Mouse (Mus musculus) MEL (cell line): ENCODE data around the gene Cul3. TPM values are rescaled to one million over a fixed set of nuclear protein-coding genes. Genes with fewer than 3 reads are reported as not detected.

Source experiments
- DNase-seq: peaks from one replicate; pipeline ENCODE4 v3.0.0; 2011; ENCODE audit warnings: low read depth, low spot score
- H3K27ac ChIP-seq: 2 replicates; pipeline ENCODE4 v1.5.1; 2012; ENCODE audit warnings: low read depth, mild to moderate bottlenecking, control low read depth, low read length, moderate library complexity; ENCODE audit not compliant: control insufficient read depth
- H3K27me3 ChIP-seq, 2 experiments: fragments of 150-350 bp in 1 of 2; sonication (generic) in 1 of 2; 2 replicates each; pipeline ENCODE4 v1.6.1; 2012; ENCODE audit warnings: low read length in 2 of 2, mild to moderate bottlenecking in 2 of 2, improper control_type of control experiment in 1 of 2, moderate library complexity in 1 of 2; ENCODE audit not compliant: insufficient read depth in 2 of 2, control insufficient read depth in 1 of 2
- H3K36me3 ChIP-seq, 2 experiments: 2 replicates each; pipeline ENCODE4 v1.6.1; 2012 to 2014; ENCODE audit warnings: low read length in 2 of 2, improper control_type of control experiment in 1 of 2, inconsistent platforms in 1 of 2, mild to moderate bottlenecking in 1 of 2; ENCODE audit not compliant: insufficient read depth in 2 of 2, control insufficient read depth in 1 of 2
- H3K4me1 ChIP-seq, 2 experiments: fragments of 150-350 bp in 1 of 2; sonication (generic) in 1 of 2; 2 replicates each; pipeline ENCODE4 v1.6.1; 2012; ENCODE audit warnings: low read length in 2 of 2, improper control_type of control experiment in 1 of 2, mild to moderate bottlenecking in 1 of 2; ENCODE audit not compliant: insufficient read depth in 2 of 2, control insufficient read depth in 1 of 2
- H3K4me3 ChIP-seq, 2 experiments: fragments of 150-350 bp in 1 of 2; sonication (generic) in 1 of 2; 2 replicates each; pipeline ENCODE4 v1.5.1; 2012; ENCODE audit warnings: low read depth in 2 of 2, low read length in 2 of 2, mild to moderate bottlenecking in 2 of 2, moderate library complexity in 2 of 2, control low read depth in 1 of 2, improper control_type of control experiment in 1 of 2; ENCODE audit not compliant: control insufficient read depth in 1 of 2, insufficient read depth in 1 of 2
- H3K79me2 ChIP-seq: 2 replicates; pipeline ENCODE4 v1.6.1; 2012; ENCODE audit warnings: mild to moderate bottlenecking, low read length, moderate library complexity; ENCODE audit not compliant: control insufficient read depth, poor library complexity, insufficient read depth
- H3K9ac ChIP-seq: 2 replicates; pipeline ENCODE4 v1.6.1; 2012; ENCODE audit warnings: low read depth, mild to moderate bottlenecking, control low read depth, low read length, moderate library complexity; ENCODE audit not compliant: control insufficient read depth, poor library complexity, severe bottlenecking
- H3K9me3 ChIP-seq: fragments of 150-350 bp; sonication (generic); replicated peaks from 2 replicates; pipeline ENCODE4 v1.6.1; 2012; ENCODE audit warnings: mild to moderate bottlenecking, low read length, improper control_type of control experiment, moderate library complexity; ENCODE audit not compliant: insufficient read depth
- CTCF ChIP-seq, 3 experiments: IDR thresholded peaks in 2 of 3; conservative IDR thresholded peaks in 1 of 3; 2 replicates each; pipeline ENCODE4 v1.5.1; 2011 to 2012; ENCODE audit warnings: low read length in 3 of 3, low read depth in 2 of 3, mild to moderate bottlenecking in 2 of 3, improper control_type of control experiment in 1 of 3, inconsistent platforms in 1 of 3, mixed read lengths in 1 of 3, moderate library complexity in 1 of 3; ENCODE audit not compliant: control insufficient read depth in 1 of 3, insufficient read depth in 1 of 3, poor library complexity in 1 of 3, severe bottlenecking in 1 of 3
- E2F4 ChIP-seq: IDR thresholded peaks from 2 replicates; pipeline ENCODE4 v1.6.1; 2011; ENCODE audit warnings: low read depth, low read length, improper control_type of control experiment, borderline replicate concordance
- ELF1 ChIP-seq: IDR thresholded peaks from 2 replicates; pipeline ENCODE4 v1.6.1; 2014; ENCODE audit warnings: low read depth, mild to moderate bottlenecking, inconsistent platforms, low read length, improper control_type of control experiment, moderate library complexity
- EP300 ChIP-seq, 2 experiments: IDR thresholded peaks; 2 replicates each; pipeline ENCODE4 v1.6.1; 2011; ENCODE audit warnings: improper control_type of control experiment in 2 of 2, low read length in 2 of 2, low read depth in 1 of 2, mild to moderate bottlenecking in 1 of 2
- GATA1 ChIP-seq: IDR thresholded peaks from 2 replicates; pipeline ENCODE4 v1.6.1; 2011; ENCODE audit warnings: low read depth, low read length, improper control_type of control experiment
- JUND ChIP-seq: IDR thresholded peaks from 2 replicates; pipeline ENCODE4 v1.6.1; 2011; ENCODE audit warnings: low read depth, mild to moderate bottlenecking, improper control_type of control experiment, low read length
- MAFK ChIP-seq: IDR thresholded peaks from 2 replicates; pipeline ENCODE4 v1.6.1; 2011; ENCODE audit warnings: low read depth, mild to moderate bottlenecking, low read length, improper control_type of control experiment, borderline replicate concordance
- MAX ChIP-seq: IDR thresholded peaks from 2 replicates; pipeline ENCODE4 v1.6.1; 2011; ENCODE audit warnings: low read length, improper control_type of control experiment
- MAZ ChIP-seq: IDR thresholded peaks from 2 replicates; pipeline ENCODE4 v1.6.1; 2012; ENCODE audit warnings: low read depth, mild to moderate bottlenecking, inconsistent platforms, low read length, improper control_type of control experiment
- MEF2A ChIP-seq: IDR thresholded peaks from 2 replicates; pipeline ENCODE4 v1.6.1; 2014; ENCODE audit warnings: low read depth, mild to moderate bottlenecking, inconsistent platforms, low read length, improper control_type of control experiment; ENCODE audit not compliant: poor library complexity, insufficient replicate concordance, severe bottlenecking; ENCODE audit errors: extremely low read depth
- MXI1 ChIP-seq: IDR thresholded peaks from 2 replicates; pipeline ENCODE4 v1.6.1; 2011; ENCODE audit warnings: mild to moderate bottlenecking, low read depth, low read length, improper control_type of control experiment
- MYB ChIP-seq: IDR thresholded peaks from 2 replicates; pipeline ENCODE4 v1.6.1; 2011; ENCODE audit warnings: mild to moderate bottlenecking, low read depth, low read length, improper control_type of control experiment
- NRF1 ChIP-seq: IDR thresholded peaks from 2 replicates; pipeline ENCODE4 v1.6.1; 2014; ENCODE audit warnings: low read depth, mild to moderate bottlenecking, inconsistent platforms, low read length, improper control_type of control experiment, moderate library complexity; ENCODE audit not compliant: poor library complexity, insufficient read depth, severe bottlenecking
- POLR2A ChIP-seq, 2 experiments: IDR thresholded peaks; 2 replicates each; pipeline ENCODE4 v1.6.1; 2011 to 2012; ENCODE audit warnings: low read length in 2 of 2, mild to moderate bottlenecking in 2 of 2, control low read depth in 1 of 2, improper control_type of control experiment in 1 of 2, low read depth in 1 of 2, moderate library complexity in 1 of 2; ENCODE audit not compliant: control insufficient read depth in 1 of 2, insufficient read depth in 1 of 2, poor library complexity in 1 of 2
- POLR2AphosphoS5 ChIP-seq: IDR thresholded peaks from 2 replicates; pipeline ENCODE4 v1.6.1; 2012; ENCODE audit warnings: low read depth, borderline replicate concordance, mild to moderate bottlenecking, inconsistent platforms, low read length, moderate library complexity, mixed read lengths
- RCOR1 ChIP-seq: IDR thresholded peaks from 2 replicates; pipeline ENCODE4 v1.6.1; 2012; ENCODE audit warnings: low read depth, mild to moderate bottlenecking, inconsistent platforms, low read length, improper control_type of control experiment
- TAL1 ChIP-seq: IDR thresholded peaks from 2 replicates; pipeline ENCODE4 v1.6.1; 2012; ENCODE audit warnings: mild to moderate bottlenecking, inconsistent platforms, low read length, moderate library complexity, mixed read lengths
- TBP ChIP-seq: IDR thresholded peaks from 2 replicates; pipeline ENCODE4 v1.8.0; 2011; ENCODE audit warnings: low read depth, low read length, improper control_type of control experiment
- UBTF ChIP-seq: IDR thresholded peaks from 2 replicates; pipeline ENCODE4 v1.6.1; 2012; ENCODE audit warnings: low read depth, mild to moderate bottlenecking, inconsistent platforms, low read length, improper control_type of control experiment, moderate library complexity, borderline replicate concordance; ENCODE audit not compliant: insufficient read depth
- USF1 ChIP-seq: IDR thresholded peaks from 2 replicates; pipeline ENCODE4 v1.6.1; 2014; ENCODE audit warnings: low read depth, mild to moderate bottlenecking, inconsistent platforms, low read length, improper control_type of control experiment, moderate library complexity
- ZKSCAN1 ChIP-seq: IDR thresholded peaks from 2 replicates; pipeline ENCODE4 v1.6.1; 2012; ENCODE audit warnings: low read depth, mild to moderate bottlenecking, inconsistent platforms, low read length, improper control_type of control experiment, moderate library complexity
- ZNF384 ChIP-seq: IDR thresholded peaks from 2 replicates; pipeline ENCODE4 v1.6.1; 2012; ENCODE audit warnings: low read depth, mild to moderate bottlenecking, inconsistent platforms, low read length, improper control_type of control experiment
- polyA plus RNA-seq, 2 experiments: library from polyadenylated mRNA; stranded (reverse) in 1 of 2; unstranded in 1 of 2; fragments of >175 nt in 1 of 2; fragments of >200 nt in 1 of 2; gene quantifications; 2 replicates each; pipeline versions ENCODE4 v1.2.1 to v1.2.4; 2012; ENCODE audit warnings: low replicate concordance in 2 of 2, low read depth in 1 of 2; ENCODE audit not compliant: insufficient read length in 2 of 2, insufficient read depth in 1 of 2, missing spikeins in 1 of 2
- total RNA-seq: library from RNA; depleted of rRNA; stranded (reverse); fragments of 300-350 nt; gene quantifications from 2 replicates; pipeline ENCODE4 v1.2.3, GENCODE M21; 2012

Gene Cul3
- total and polyA plus RNA-seq, 3 experiments: 68.2 to 1,559 (median 90.9) TPM

- no peaks in the 10 kb centered on the region for H3K9me3 ChIP-seq
- H3K27ac ChIP-seq: no peak overlapping the region
- H3K79me2 ChIP-seq: no peaks in the 10 kb centered on the region
- no peaks in the 10 kb centered on the region for H3K36me3 ChIP-seq
- TF ChIP-seq MAZ: no peak
- no peak for TF ChIP-seq POLR2AphosphoS5
- no peak for TF ChIP-seq JUND
- TF ChIP-seq ZNF384: no peak
- TF ChIP-seq TAL1: no peak
- no peak for TF ChIP-seq POLR2A (IDR thresholded peaks at IDR 0.05; ENCODE audit: control insufficient read depth in 1 of 2, insufficient read depth in 1 of 2, low read depth in 1 of 2, low read length in 2 of 2, poor library complexity in 1 of 2)
- TF ChIP-seq, all 39 proteins: peak for 0
- Histone ChIP-seq H3K4me1 (no peaks in the 10 kb centered on the region), H3K9ac (no peak overlapping the region), H3K27me3 (peaks cover 0 to 2% of the 10 kb centered on the region in 2 experiments; a peak in 1 of 4 replicates), H3K4me3 (no peak overlapping the region)
- no peak for DNase-seq
These were observed 49.2 kb upstream of the Cul3 start for GRCm38 (mm10) chr1:80389518-80389917.

DNA sequence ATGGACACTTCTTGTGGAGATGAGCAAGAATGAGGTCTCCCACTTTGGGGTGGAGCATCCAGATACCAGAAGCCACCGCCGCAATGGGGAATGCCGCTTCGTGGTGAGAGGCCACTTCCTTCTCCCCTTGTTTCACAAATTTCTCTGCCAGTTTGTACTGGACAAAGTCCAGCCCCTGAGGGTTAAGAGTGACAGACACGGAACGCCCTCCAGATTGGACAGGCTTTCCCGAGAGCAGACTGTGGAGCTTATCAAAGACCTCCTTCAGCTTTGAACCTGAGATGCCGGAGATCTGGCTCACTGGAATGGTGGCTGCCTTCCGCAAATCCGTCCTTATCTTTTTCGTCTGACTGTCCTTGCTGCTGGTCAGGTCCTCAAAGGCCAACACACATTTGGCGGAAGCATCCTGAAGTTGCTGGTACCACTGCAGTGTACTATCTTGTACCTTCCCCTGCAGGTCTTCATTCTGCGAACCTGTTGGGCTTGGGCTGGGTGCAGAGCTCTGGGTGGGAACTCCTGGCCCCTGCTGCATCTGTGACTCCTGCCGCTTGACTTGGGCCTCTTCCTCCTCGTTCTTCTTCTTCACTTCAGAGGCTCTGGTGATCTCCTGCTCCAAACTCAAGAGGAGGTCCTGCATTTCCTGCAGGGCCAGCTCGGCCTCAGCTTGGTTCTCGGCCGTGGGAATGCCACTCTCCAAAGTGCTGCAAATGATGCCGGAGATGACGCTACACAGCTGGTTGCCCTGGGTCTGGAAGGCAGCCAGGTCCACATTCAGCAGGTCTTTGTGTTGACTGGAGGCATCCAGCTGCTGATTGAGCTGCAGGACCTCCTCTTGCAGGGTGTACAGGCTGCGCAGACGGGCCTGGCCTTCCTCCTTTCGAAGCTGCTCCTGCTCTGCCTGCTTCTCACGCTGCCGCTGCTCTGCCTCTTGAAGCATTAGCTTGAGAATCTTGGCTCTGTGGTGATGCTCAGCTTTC, 43.6 kb upstream of the Cul3 start:
- no peak overlapping the region for H3K4me3 ChIP-seq
- no peak for DNase-seq

More for the DNA sequence above, 43.6 kb upstream of the Cul3 start:
- no peaks in the 10 kb centered on the region for H3K27me3 ChIP-seq
- H3K9me3 ChIP-seq: no peaks in the 10 kb centered on the region
- no peak overlapping the region for H3K9ac ChIP-seq
- no peak overlapping the region for H3K27ac ChIP-seq
- H3K4me1 ChIP-seq: no peaks in the 10 kb centered on the region
- H3K79me2 ChIP-seq: no peaks in the 10 kb centered on the region
- no peaks in the 10 kb centered on the region for H3K36me3 ChIP-seq
- TF ChIP-seq ZNF384 (no peak), E2F4 (no peak), TBP (no peak), CTCF (IDR thresholded peaks at IDR 0.05 in 2 of 3, conservative IDR thresholded peaks at IDR 0.05 in 1 of 3; ENCODE audit: control insufficient read depth in 1 of 3, insufficient read depth in 1 of 3, low read depth in 2 of 3, low read length in 3 of 3, poor library complexity in 1 of 3, severe bottlenecking in 1 of 3) (no peak), GATA1 (no peak), EP300 (IDR thresholded peaks at IDR 0.05; ENCODE audit: low read depth in 1 of 2, low read length in 2 of 2) (no peak), MXI1 (no peak), USF1 (no peak), NRF1 (no peak), RCOR1 (no peak), POLR2AphosphoS5 (no peak), MAFK (no peak), MEF2A (no peak), MYB (no peak), MAX (no peak), UBTF (no peak), ZKSCAN1 (no peak), ELF1 (no peak)
